Mouse (Mus musculus) thymus, adult 2 months (tissue): Measurements from ENCODE around the gene Wwox. TPM values are rescaled to one million over a fixed set of nuclear protein-coding genes. Genes with fewer than 3 reads are reported as not detected.

ENCODE experiments used
- DNase-seq: peaks from one replicate; pipeline ENCODE4 v3.0.0; 2021
- H3K27ac ChIP-seq: fragments of 200-500 bp; 2 replicates; pipeline ENCODE4 v1.5.1; 2012; ENCODE audit warnings: low read length, control low read depth; ENCODE audit not compliant: control insufficient read depth, insufficient read depth
- H3K27me3 ChIP-seq: fragments of 200-500 bp; 2 replicates; pipeline ENCODE4 v1.6.1; 2012; ENCODE audit warnings: mild to moderate bottlenecking, low read length, moderate library complexity, mixed read lengths; ENCODE audit not compliant: control insufficient read depth, insufficient read depth
- H3K36me3 ChIP-seq: fragments of 200-500 bp; 2 replicates; pipeline ENCODE4 v1.6.1; 2012; ENCODE audit warnings: mild to moderate bottlenecking, low read length, moderate library complexity; ENCODE audit not compliant: control insufficient read depth, insufficient read depth
- H3K4me1 ChIP-seq: fragments of 200-500 bp; replicated peaks from 2 replicates; pipeline ENCODE4 v1.6.1; 2012; ENCODE audit warnings: low read length; ENCODE audit not compliant: control insufficient read depth, insufficient read depth
- H3K4me3 ChIP-seq: fragments of 200-500 bp; 2 replicates; pipeline ENCODE4 v1.5.1; 2012; ENCODE audit warnings: mild to moderate bottlenecking, low read length, control low read depth, moderate library complexity; ENCODE audit not compliant: control insufficient read depth, insufficient read depth
- CTCF ChIP-seq: fragments of 200-500 bp; IDR thresholded peaks from 2 replicates; pipeline ENCODE4 v1.5.1; 2012; ENCODE audit warnings: mild to moderate bottlenecking, control low read depth, low read length, moderate library complexity, borderline replicate concordance; ENCODE audit not compliant: control insufficient read depth, poor library complexity, insufficient read depth; ENCODE audit errors: extremely low read depth
- POLR2A ChIP-seq: fragments of 200-500 bp; IDR thresholded peaks from 2 replicates; pipeline ENCODE4 v1.6.1; 2012; ENCODE audit warnings: mild to moderate bottlenecking, low read length, control low read depth, moderate library complexity; ENCODE audit not compliant: control insufficient read depth, poor library complexity, insufficient read depth; ENCODE audit errors: extremely low read depth
- WGBS: fragments of 180-500 bp; shearing (Covaris S2); methylation state at CpG from one replicate; pipeline ENCODE4 v1.1.7; 2018; 5-methylcytosine and 5-hydroxymethylcytosine counted together
- polyA plus RNA-seq: library from polyadenylated mRNA; depleted of rRNA; stranded (reverse); fragments of >200 nt; gene quantifications from 2 replicates; pipeline ENCODE4 v1.2.3, GENCODE M21; 2012

Gene Wwox
- polyA plus RNA-seq, 1 experiment: 8.4 TPM

GRCm38 (mm10) chr8:114772276-114772849, 332.9 kb downstream of the Wwox start:
- TF ChIP-seq CTCF: no peak
- TF ChIP-seq POLR2A: no peak
- WGBS: 100% methylated on average over 1 of the region's 1 CpGs
- Histone ChIP-seq H3K27ac (no peak overlapping the region), H3K36me3 (no peaks in the 10 kb centered on the region), H3K4me1 (no peaks in the 10 kb centered on the region), H3K27me3 (no peaks in the 10 kb centered on the region), H3K4me3 (no peak overlapping the region)
- DNase-seq: no peak

DNA sequence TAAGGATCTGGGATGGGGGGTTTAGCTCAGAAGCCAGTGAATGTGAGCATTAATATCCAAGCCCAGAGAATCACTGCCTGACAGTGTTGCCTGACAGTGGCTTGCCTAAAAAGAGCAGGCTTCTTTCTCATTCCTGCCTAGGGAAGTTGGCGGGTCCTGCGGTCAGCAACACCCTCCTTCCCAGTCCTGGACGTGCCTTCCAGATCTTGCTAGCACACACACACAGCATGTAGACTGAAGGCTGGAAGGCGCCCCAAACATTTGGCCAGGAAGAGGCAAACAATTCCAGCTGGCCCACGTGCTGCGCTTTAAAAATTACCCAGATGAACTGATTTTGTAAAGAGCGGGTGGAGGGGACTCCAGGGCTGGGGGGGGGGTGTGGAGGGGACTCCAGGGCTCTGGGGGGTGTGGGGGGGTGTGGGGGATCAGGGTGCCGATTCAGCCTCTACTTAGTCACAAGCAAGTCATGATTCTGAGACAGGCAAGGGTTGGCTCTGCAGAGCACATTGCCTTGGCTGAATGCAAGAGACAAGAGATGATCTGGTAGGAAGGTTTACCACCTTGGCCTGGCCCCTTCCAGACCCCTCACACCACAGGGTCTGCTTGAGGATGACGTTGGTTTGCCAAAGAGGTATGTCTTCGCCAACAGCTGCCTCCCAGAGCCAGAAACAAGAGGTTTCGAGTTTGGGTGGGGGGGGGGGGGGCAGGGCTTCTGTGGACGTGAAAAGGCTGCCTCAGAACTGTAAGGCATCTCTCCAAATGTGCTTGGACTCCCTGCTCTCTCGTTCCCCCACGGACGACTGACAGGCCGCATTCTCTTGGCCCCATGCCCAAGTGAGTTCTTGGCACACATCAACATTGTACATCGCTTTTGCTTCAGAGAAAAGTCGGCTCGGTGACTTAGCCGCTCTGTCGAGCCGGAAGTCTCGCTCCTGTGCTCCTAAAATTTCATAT, 334.3 kb downstream of the Wwox start:
- H3K4me1 ChIP-seq: peaks cover 4% of the 10 kb centered on the region; the same call in 1 of the 2 replicates
- no peak overlapping the region for H3K4me3 ChIP-seq
- WGBS: 85% methylated on average over 23 of the region's 23 CpGs
- H3K27ac ChIP-seq: no peak overlapping the region
- DNase-seq: no peak
- TF ChIP-seq CTCF: no peak
- no peak for TF ChIP-seq POLR2A
- H3K27me3 ChIP-seq: no peaks in the 10 kb centered on the region
- no peaks in the 10 kb centered on the region for H3K36me3 ChIP-seq

DNA sequence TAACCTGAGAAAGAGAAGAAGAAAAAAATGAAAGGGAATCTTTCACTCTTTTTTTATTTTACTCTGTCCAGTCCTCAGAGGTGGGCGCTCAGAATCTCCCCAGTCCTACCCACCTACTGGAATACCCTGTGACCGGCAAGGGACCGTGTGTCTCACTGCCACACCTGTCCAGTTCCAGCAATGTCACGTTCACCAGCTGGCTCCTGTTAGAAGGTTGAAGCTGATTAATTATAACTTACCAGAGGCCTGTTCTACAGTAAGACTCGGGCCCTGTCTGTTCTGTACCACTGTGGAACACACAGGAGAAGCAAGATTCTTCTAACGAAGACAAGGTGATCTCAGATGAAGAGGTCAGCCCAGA, 334.9 kb downstream of the Wwox start:
- no peak overlapping the region for H3K4me3 ChIP-seq
- WGBS: 88% methylated on average over 6 of the region's 6 CpGs
- H3K4me1 ChIP-seq: peaks cover 4% of the 10 kb centered on the region; the same call in 1 of the 2 replicates
- H3K27me3 ChIP-seq: no peaks in the 10 kb centered on the region
- no peak overlapping the region for H3K27ac ChIP-seq
- no peak for DNase-seq
- no peaks in the 10 kb centered on the region for H3K36me3 ChIP-seq
- TF ChIP-seq POLR2A (no peak), CTCF (no peak)

GRCm38 (mm10) chr8:114775543-114775942, 336.1 kb downstream of the Wwox start:
- TF ChIP-seq POLR2A (no peak), CTCF (no peak)
- no peak for DNase-seq
- Histone ChIP-seq H3K36me3 (no peaks in the 10 kb centered on the region), H3K4me1 (peaks cover 4% of the 10 kb centered on the region; the same call in 1 of the 2 replicates), H3K27ac (no peak overlapping the region), H3K4me3 (no peak overlapping the region), H3K27me3 (no peaks in the 10 kb centered on the region)
- 92% methylated on average over 8 of the region's 8 CpGs for WGBS

DNA sequence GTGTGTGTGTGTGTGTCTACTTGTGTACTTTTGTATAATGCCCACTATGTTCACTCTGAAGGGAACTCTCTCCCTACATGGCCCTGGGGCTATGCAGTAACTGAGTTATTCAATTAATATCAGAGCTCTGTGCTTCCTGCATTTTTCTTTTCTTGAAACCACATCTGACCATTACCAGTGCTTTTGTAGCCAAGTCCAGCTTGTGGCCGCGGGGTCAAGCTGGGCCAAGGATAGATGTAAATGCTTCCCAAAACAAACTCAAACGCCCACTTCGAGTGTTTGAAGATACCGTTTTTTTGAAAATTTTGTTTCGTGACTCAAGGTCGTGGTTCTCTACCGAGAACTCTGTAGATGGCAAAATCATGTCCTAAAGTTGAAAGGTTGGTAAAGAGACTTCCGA, 337.2 kb downstream of the Wwox start:
- no peak for DNase-seq
- no peaks in the 10 kb centered on the region for H3K27me3 ChIP-seq
- no peak overlapping the region for H3K4me3 ChIP-seq
- WGBS: 98% methylated on average over 9 of the region's 9 CpGs
- H3K27ac ChIP-seq: no peak overlapping the region
- no peaks in the 10 kb centered on the region for H3K36me3 ChIP-seq
- peaks cover 4% of the 10 kb centered on the region; the same call in 1 of the 2 replicates for H3K4me1 ChIP-seq
- no peak for TF ChIP-seq POLR2A
- TF ChIP-seq CTCF: no peak

GRCm38 (mm10) chr8:114777271-114777980, 338.0 kb downstream of the Wwox start:
- TF ChIP-seq POLR2A: no peak
- TF ChIP-seq CTCF: no peak
- Histone ChIP-seq H3K27ac (no peak overlapping the region), H3K4me3 (no peak overlapping the region), H3K4me1 (peaks cover 4% of the 10 kb centered on the region; the same call in 1 of the 2 replicates), H3K36me3 (no peaks in the 10 kb centered on the region), H3K27me3 (no peaks in the 10 kb centered on the region)
- no peak for DNase-seq
- 76% methylated on average over 10 of the region's 10 CpGs for WGBS
